Mouse (Mus musculus) spleen, adult 2 months (tissue): ENCODE measurements at regions not wholly inside any gene's neighbourhood (a gene's known extent, or its start where the extent isn't known, plus 50 kb on each side); places are given as distances from the start of the nearest gene placed in this dataset.

Experiments
- DNase-seq, 2 experiments: peaks; one replicate each; pipeline versions ENCODE4 v3.0.0 to v3.0.0-alpha.2; 2012 to 2021; ENCODE audit warnings: low spot score in 2 of 2, low read depth in 1 of 2
- H3K27ac ChIP-seq: fragments of 200-500 bp; 2 replicates; pipeline ENCODE4 v1.5.1; 2012; ENCODE audit warnings: low read length, inconsistent platforms; ENCODE audit not compliant: insufficient read depth
- H3K27me3 ChIP-seq: fragments of 200-500 bp; 2 replicates; pipeline ENCODE4 v1.6.1; 2012; ENCODE audit warnings: mild to moderate bottlenecking, moderate library complexity, low read length, inconsistent platforms; ENCODE audit not compliant: control insufficient read depth, insufficient read depth
- H3K36me3 ChIP-seq: fragments of 200-500 bp; 2 replicates; pipeline ENCODE4 v1.6.1; 2012; ENCODE audit warnings: mild to moderate bottlenecking, low read length, inconsistent platforms; ENCODE audit not compliant: control insufficient read depth, insufficient read depth
- H3K4me1 ChIP-seq: fragments of 200-500 bp; 2 replicates; pipeline ENCODE4 v1.6.1; 2011; ENCODE audit warnings: inconsistent platforms; ENCODE audit not compliant: control insufficient read depth, insufficient read depth, insufficient read length
- H3K4me3 ChIP-seq: fragments of 200-500 bp; 2 replicates; pipeline ENCODE4 v1.5.1; 2011; ENCODE audit warnings: mild to moderate bottlenecking, inconsistent platforms; ENCODE audit not compliant: insufficient read depth, insufficient read length; ENCODE audit errors: extremely low read depth
- CTCF ChIP-seq: fragments of 200-500 bp; IDR thresholded peaks from 2 replicates; pipeline ENCODE4 v1.5.1; 2011; ENCODE audit warnings: mild to moderate bottlenecking, inconsistent platforms; ENCODE audit not compliant: insufficient read depth, insufficient read length, insufficient replicate concordance; ENCODE audit errors: extremely low read depth
- POLR2A ChIP-seq: fragments of 200-500 bp; IDR thresholded peaks from 2 replicates; pipeline ENCODE4 v1.6.1; 2011; ENCODE audit warnings: low read depth, low read length, inconsistent platforms
- WGBS: fragments of 180-500 bp; shearing (Covaris S2); methylation state at CpG from one replicate; pipeline ENCODE4 v1.1.7; 2018; 5-methylcytosine and 5-hydroxymethylcytosine counted together

GRCm38 (mm10) chr8:34691776-34692175 is 580.2 kb upstream of the Gm10131 start:
- H3K27me3 ChIP-seq, result no peaks in the 10 kb centered on the region
- WGBS, result 93% methylated on average over 6 of the region's 6 CpGs
- no peak overlapping the region for H3K4me3 ChIP-seq
- TF ChIP-seq POLR2A (no peak), CTCF (no peak)
- no peak for DNase-seq
- no peaks in the 10 kb centered on the region for H3K36me3 ChIP-seq
- H3K27ac ChIP-seq, result no peak overlapping the region
- no peaks in the 10 kb centered on the region for H3K4me1 ChIP-seq

GRCm38 (mm10) chr8:34689825-34690493 is 578.4 kb upstream of the Gm10131 start:
- H3K4me1 ChIP-seq, result no peaks in the 10 kb centered on the region
- no peak for TF ChIP-seq CTCF
- no peak for TF ChIP-seq POLR2A
- 20% methylated on average over 9 of the region's 9 CpGs for WGBS
- peak overlapping the region; percentile 39; the same call in 1 of the 2 replicates for H3K4me3 ChIP-seq
- H3K27me3 ChIP-seq, result no peaks in the 10 kb centered on the region
- no peak overlapping the region for H3K27ac ChIP-seq
- no peak for DNase-seq
- H3K36me3 ChIP-seq, result no peaks in the 10 kb centered on the region

GRCm38 (mm10) chr8:34689049-34689824 is 577.7 kb upstream of the Gm10131 start:
- WGBS, result 17% methylated on average over 33 of the region's 33 CpGs
- Histone ChIP-seq H3K4me1 (no peaks in the 10 kb centered on the region), H3K4me3 (peak overlapping the region; percentile 39), H3K27me3 (no peaks in the 10 kb centered on the region), H3K27ac (no peak overlapping the region), H3K36me3 (no peaks in the 10 kb centered on the region)
- TF ChIP-seq POLR2A, result no peak
- TF ChIP-seq CTCF, result no peak
- no peak for DNase-seq

GRCm38 (mm10) chr8:34688396-34689048 is 577.0 kb upstream of the Gm10131 start:
- WGBS, result 76% methylated on average over 20 of the region's 20 CpGs
- DNase-seq, result no peak
- TF ChIP-seq CTCF, result no peak
- no peak for TF ChIP-seq POLR2A
- H3K27me3 ChIP-seq, result no peaks in the 10 kb centered on the region
- no peaks in the 10 kb centered on the region for H3K4me1 ChIP-seq
- H3K4me3 ChIP-seq, result no peak overlapping the region
- no peaks in the 10 kb centered on the region for H3K36me3 ChIP-seq
- H3K27ac ChIP-seq, result no peak overlapping the region

GRCm38 (mm10) chr8:34686371-34686770 is 574.8 kb upstream of the Gm10131 start:
- no peak for DNase-seq
- TF ChIP-seq CTCF (no peak), POLR2A (no peak)
- Histone ChIP-seq H3K36me3 (no peaks in the 10 kb centered on the region), H3K27ac (no peak overlapping the region), H3K4me3 (no peak overlapping the region), H3K27me3 (no peaks in the 10 kb centered on the region), H3K4me1 (no peaks in the 10 kb centered on the region)
- 83% methylated on average over 10 of the region's 10 CpGs for WGBS

GRCm38 (mm10) chr8:34684683-34685082 is 573.1 kb upstream of the Gm10131 start:
- Histone ChIP-seq H3K4me1 (no peaks in the 10 kb centered on the region), H3K27ac (no peak overlapping the region), H3K4me3 (no peak overlapping the region), H3K36me3 (no peaks in the 10 kb centered on the region), H3K27me3 (no peaks in the 10 kb centered on the region)
- no peak for TF ChIP-seq CTCF
- no peak for TF ChIP-seq POLR2A
- 92% methylated on average over 7 of the region's 7 CpGs for WGBS
- DNase-seq, result no peak

GRCm38 (mm10) chr8:34683173-34683572 is 571.6 kb upstream of the Gm10131 start:
- Histone ChIP-seq H3K27ac (no peak overlapping the region), H3K4me3 (no peak overlapping the region), H3K36me3 (no peaks in the 10 kb centered on the region), H3K27me3 (no peaks in the 10 kb centered on the region), H3K4me1 (no peaks in the 10 kb centered on the region)
- no peak for DNase-seq
- no peak for TF ChIP-seq CTCF
- no peak for TF ChIP-seq POLR2A
- 87% methylated on average over 5 of the region's 5 CpGs for WGBS
